11 mouse cellular contexts compared by ENCODE assay signal in the genomic region with DNA sequence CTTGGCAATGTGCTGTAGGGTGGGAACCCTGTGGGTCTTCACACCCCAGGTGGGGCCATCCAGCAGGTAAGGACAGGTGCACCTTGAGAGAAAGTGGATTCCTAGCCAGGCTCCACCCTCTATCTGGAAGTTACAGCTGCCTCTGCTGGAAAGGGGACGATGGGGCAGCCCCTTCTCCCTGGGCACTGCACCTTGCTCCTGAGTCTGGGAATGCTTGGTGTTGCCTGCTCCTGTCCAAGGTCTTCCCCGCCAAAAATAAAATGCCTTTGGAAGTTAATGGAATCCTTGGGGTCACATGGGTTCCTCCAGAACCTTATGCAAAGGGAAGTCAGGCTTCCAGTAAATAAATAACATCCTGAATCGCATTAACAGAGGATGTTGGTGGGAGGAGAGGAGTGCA. TPM values are rescaled to one million over a fixed set of nuclear protein-coding genes. Genes with fewer than 3 reads are reported as not detected.
A peak's percentile ranks its signal among the peaks of the same experiment; 100 is the strongest.
DNase-seq lines count a peak whose midpoint lies in the region; ATAC-seq and TF ChIP-seq lines count a peak whose summit lies in the region.
"Had no signal": no experiment of that assay in that cellular context is flagged by ENCODE, and none has a peak within 500 bp of the region (broad histone marks: within the 10 kb centered on the region; RNA-seq: fewer than 3 reads in every experiment).

No protein-coding gene starts in this region.

- no peak overlapping the region for H3K9ac ChIP-seq in heart, embryonic 15.5 days
- H3K9ac ChIP-seq in embryonic facial prominence, embryonic 13.5 days: no peak overlapping the region

- H3K9me3 ChIP-seq in heart, embryonic 15.5 days (replicated peaks): no peaks in the 10 kb centered on the region
- H3K9me3 ChIP-seq in E14TG2a.4 (ENCODE audit: low read length): peaks cover 2% of the 10 kb centered on the region; the same call in 1 of the 2 replicates
- no peaks in the 10 kb centered on the region for H3K9me3 ChIP-seq in embryonic facial prominence, embryonic 13.5 days

- ATAC-seq in heart, embryonic 15.5 days (replicated peaks; ENCODE audit: insufficient number of reproducible peaks, insufficient read depth, low FRiP score, low read depth): no peak
- no peak for ATAC-seq in embryonic facial prominence, embryonic 13.5 days (ENCODE audit: insufficient number of reproducible peaks, insufficient read depth, low FRiP score, low TSS enrichment, low read depth)

- TF ChIP-seq CTCF in E14TG2a.4 (conservative IDR thresholded peaks at IDR 0.05; ENCODE audit: low read length): no peak

- WGBS in heart, embryonic 15.5 days: 61% methylated on average over 3 of the region's 3 CpGs
- 58% methylated on average over 3 of the region's 3 CpGs for WGBS in embryonic facial prominence, embryonic 13.5 days

- peak overlapping the region; percentile 96 for H3K4me2 ChIP-seq in heart, embryonic 15.5 days
- peak overlapping the region; percentile 96; the same call in 1 of the 2 replicates for H3K4me2 ChIP-seq in embryonic facial prominence, embryonic 13.5 days

- intact Hi-C loops in heart, postnatal 36 days (cut with DNase I): no loop called here

- H3K27me3 ChIP-seq in heart, embryonic 15.5 days: peaks cover 27% of the 10 kb centered on the region
- H3K27me3 ChIP-seq in E14TG2a.4 (ENCODE audit: insufficient read depth, low read length): peaks cover 38% of the 10 kb centered on the region
- peaks cover 48% of the 10 kb centered on the region for H3K27me3 ChIP-seq in embryonic facial prominence, embryonic 13.5 days
- H3K27me3 ChIP-seq: CH12.LX had no signal

- no peaks in the 10 kb centered on the region for H3K36me3 ChIP-seq in heart, embryonic 15.5 days
- no peaks in the 10 kb centered on the region for H3K36me3 ChIP-seq in E14TG2a.4 (ENCODE audit: insufficient read depth, low read length)
- no peaks in the 10 kb centered on the region for H3K36me3 ChIP-seq in embryonic facial prominence, embryonic 13.5 days
- H3K36me3 ChIP-seq: heart, embryonic 13.5 days had no signal

- no peak overlapping the region for H3K4me3 ChIP-seq in heart, embryonic 15.5 days
- H3K4me3 ChIP-seq in E14TG2a.4 (replicated peaks; ENCODE audit: low read length): peak overlapping the region; percentile 83; the same call in 1 of the 2 replicates
- no peak overlapping the region for H3K4me3 ChIP-seq in embryonic facial prominence, embryonic 13.5 days

- peaks cover 16% of the 10 kb centered on the region for H3K4me1 ChIP-seq in heart, embryonic 15.5 days (replicated peaks)
- peaks cover 57% of the 10 kb centered on the region for H3K4me1 ChIP-seq in E14TG2a.4 (replicated peaks; ENCODE audit: low read depth, low read length)
- H3K4me1 ChIP-seq in embryonic facial prominence, embryonic 13.5 days: peaks cover 12% of the 10 kb centered on the region

- no peak overlapping the region for H3K27ac ChIP-seq in heart, embryonic 15.5 days
- no peak overlapping the region for H3K27ac ChIP-seq in embryonic facial prominence, embryonic 13.5 days
- H3K27ac ChIP-seq: heart, embryonic 13.5 days had no signal

- DNase-seq in heart, postnatal 36 days: no peak
- DNase-seq in kidney, postnatal 14 days: peak; percentile 65
- no peak for DNase-seq in embryo, embryonic 9.5 days (ENCODE audit: extremely low spot score)
- no peak for DNase-seq in adrenal gland, adult 2 months
- DNase-seq in left cerebral cortex, adult 11 months (ENCODE audit: low spot score): no peak
- DNase-seq: thymus, postnatal 14 days had no signal

RNA-seq across cellular contexts. Expression of a gene that starts 1.3 kb away (rescaled TPM):
- polyA plus RNA-seq in heart, embryonic 15.5 days (2015; fragmentation: Nextera tagmentation; extraction: Ambion mirVana): 4.2 and 4.7 TPM in 2 replicates
- total RNA-seq in heart, postnatal 36 days (2021): 1 to 10 TPM in 1 of 2 experiments, under 1 TPM in 1; 0.95 to 1.3 TPM
- 2.2 TPM in 2 replicates for polyA plus RNA-seq in embryonic facial prominence, embryonic 13.5 days (2015; fragmentation: Nextera tagmentation; extraction: Ambion mirVana)
- total RNA-seq in adrenal gland, adult 2 months (2021): 1 to 10 TPM in 1 of 2 experiments, under 1 TPM in 1; 0.89 to 1.5 TPM
- polyA plus RNA-seq in adrenal gland, adult 2 months (2012; rRNA removed): 0.59 and 0.64 TPM in 2 replicates
